Mouse (Mus musculus) embryonic fibroblast, embryonic 13.5 days (primary cell): Measurements from ENCODE around the gene Rhox4b.
"Not testable (repeated sequence)": the region's sequence is repeated elsewhere in the genome, so short reads cannot be mapped to it uniquely, and the experiment has no call there.

Experiments used
- CTCF ChIP-seq: IDR thresholded peaks from 2 replicates; pipeline ENCODE4 v1.5.1; 2011; ENCODE audit warnings: mild to moderate bottlenecking, control low read depth, low read length, moderate library complexity, borderline replicate concordance; ENCODE audit not compliant: insufficient read depth
- POLR2A ChIP-seq: IDR thresholded peaks from 2 replicates; pipeline ENCODE4 v1.6.1; 2011; ENCODE audit warnings: low read depth, mild to moderate bottlenecking, control low read depth, low read length, moderate library complexity

DNA sequence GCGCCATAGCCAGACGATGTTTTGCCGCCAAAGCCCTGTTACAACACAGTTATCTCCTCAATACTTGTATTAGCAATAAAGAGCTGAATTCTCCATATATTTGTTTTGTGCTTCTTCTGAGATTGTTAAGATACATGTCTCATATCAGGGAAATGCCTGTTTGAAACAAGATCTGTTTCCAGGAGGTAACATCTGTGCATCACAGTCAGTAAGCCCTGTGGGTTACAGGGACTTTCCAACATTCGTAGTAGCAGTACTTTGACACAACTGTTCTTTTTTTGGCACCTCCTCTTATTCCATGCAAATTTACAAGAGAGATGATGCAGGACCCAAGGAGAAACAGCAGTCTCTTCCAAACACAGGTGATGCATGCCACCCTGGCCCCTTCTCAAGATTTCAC lies 26.0 kb downstream of the Rhox4b start, which contains the start of gene Rhox3c:
- not testable (repeated sequence) for TF ChIP-seq POLR2A, CTCF
